Mouse (Mus musculus) lung, postnatal 25 days (tissue): Measurements from ENCODE around the gene Acot3.
"Not testable (repeated sequence)": the region's sequence is repeated elsewhere in the genome, so short reads cannot be mapped to it uniquely, and the experiment has no call there.

Experiments used
- DNase-seq: peaks from one replicate; pipeline ENCODE4 v3.0.0; 2022; ENCODE audit warnings: low spot score

Acot3 gene

DNA sequence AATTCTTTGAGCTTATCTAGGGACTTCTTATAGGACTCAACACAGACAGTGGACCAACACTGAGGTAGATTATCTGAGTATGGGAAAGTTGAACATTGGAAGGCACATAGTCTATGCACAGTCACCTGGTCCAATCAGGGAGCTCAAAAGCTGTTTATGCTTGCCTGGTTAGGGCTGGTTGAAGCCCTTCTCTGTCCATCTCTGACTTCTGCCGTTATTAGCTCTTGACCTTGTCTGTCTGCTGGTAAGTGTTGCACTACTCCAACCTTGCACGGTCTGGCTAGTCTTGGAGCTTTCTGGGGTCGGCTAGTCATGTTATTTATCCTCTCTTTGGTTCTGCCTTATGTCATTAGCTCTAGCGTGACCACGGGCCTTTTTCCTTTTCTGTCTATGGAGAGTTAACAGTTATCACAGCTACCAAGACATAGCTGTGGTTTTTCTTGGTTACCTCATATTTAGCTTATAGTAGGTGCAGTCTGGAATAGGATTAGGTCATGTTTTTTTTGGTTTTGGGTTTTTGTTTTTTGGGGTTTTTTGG, at the start of gene Acot3:
Gene Acot3 (plus strand): TSS at position 208 of the 538 bp plus-strand sequence.
- DNase-seq, result no peak

DNA sequence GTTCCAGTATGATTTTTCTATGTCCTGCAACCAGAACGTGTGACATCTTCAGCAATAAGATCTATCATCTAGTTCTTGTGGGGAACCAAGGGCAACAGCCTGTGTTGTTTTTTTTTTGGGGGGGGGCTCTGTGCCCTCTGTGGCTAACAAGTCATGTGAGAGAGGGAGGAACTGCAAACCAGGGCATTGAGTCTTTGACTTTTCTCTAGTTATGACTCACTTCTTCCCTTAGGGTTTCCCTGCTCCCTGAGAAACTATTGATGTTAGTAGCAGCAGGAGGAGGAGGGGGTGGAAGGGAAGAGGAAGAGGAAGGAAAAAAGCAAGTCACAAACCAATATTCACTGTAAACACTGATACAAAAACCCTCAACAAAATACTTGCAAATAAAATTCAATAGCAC, 48.1 kb upstream of the Acot3 start:
- DNase-seq, result no peak

GRCm38 (mm10) chr12:84008251-84008650, 43.7 kb upstream of the Acot3 start:
- peak; percentile 47 for DNase-seq

DNA sequence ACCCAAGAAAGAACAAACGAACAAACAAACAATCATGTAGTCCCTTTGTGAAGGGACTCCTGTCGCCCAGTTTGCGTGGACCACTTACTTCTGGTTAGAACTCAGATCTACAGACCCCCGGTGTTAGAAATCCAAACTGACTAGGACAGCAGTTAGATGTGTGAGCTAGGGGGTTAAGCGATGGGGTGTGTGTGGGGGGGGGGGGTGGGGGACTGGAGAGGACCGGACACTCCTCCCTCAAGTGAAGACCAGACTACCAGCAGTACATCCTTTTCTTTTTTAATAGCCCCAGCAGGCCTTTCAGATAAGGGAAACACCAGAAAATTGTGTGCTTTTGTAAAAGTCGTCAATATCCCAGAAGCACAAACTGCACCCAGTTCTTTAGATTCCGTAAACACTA, 43.2 kb upstream of the Acot3 start:
- no peak for DNase-seq

DNA sequence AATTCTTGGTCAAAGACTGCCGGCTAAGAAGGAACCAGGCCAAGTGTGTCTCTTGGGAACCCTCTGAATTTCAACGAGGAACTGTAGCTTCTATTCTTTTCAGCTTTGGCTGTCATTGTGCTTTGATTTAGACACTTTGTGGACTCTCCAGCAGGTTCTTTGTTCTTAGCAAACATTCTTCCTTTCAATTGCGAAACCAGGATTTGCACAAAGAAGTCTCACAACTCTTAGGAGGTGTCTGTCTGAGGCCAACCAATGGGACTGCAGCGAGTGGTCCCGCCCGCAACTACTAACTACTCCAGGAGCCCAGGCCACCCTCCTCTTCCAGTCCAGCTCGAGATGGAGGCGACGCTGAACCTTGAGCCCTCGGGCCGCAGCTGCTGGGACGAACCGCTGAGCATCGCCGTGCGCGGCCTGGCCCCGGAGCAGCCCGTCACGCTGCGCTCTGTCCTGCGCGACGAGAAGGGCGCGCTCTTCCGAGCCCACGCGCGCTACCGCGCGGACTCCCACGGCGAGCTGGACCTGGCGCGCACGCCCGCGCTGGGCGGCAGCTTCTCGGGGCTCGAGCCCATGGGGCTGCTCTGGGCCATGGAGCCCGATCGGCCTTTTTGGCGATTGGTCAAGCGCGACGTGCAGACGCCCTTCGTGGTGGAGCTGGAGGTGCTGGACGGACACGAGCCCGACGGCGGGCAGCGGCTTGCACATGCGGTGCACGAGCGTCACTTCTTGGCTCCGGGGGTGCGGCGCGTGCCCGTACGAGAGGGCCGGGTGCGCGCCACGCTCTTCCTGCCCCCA, 42.6 kb upstream of the Acot3 start, which contains the start of gene Acot1:
Gene Acot1 (plus strand): TSS at position 320 of the 795 bp plus-strand sequence.
- DNase-seq, result peak; percentile 89

- no peak for DNase-seq
Measured at GRCm38 (mm10) chr12:84010201-84010600, 41.7 kb upstream of the Acot3 start.

- DNase-seq, result peak; percentile 80
Measured at GRCm38 (mm10) chr12:84011251-84012040, 40.5 kb upstream of the Acot3 start.

DNA sequence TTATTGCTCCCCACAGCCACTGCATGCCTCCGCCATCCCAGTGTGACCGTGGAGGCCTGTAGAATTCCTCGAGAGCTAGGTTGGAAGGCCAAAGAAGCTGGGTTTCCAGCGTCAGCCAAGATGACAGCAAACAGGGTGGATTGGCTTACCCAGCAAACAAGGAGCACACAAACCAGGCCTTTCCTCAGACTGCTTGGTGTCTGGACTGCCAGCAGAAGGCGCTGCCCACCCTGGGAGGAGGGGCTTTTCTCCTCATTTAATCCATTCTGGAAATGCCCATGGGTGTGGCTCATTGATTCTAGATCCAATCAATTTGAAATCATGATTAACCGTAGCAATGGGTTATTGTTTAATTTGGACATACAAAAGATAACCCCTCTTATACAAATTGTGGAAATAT, 38.8 kb upstream of the Acot3 start:
- no peak for DNase-seq

DNA sequence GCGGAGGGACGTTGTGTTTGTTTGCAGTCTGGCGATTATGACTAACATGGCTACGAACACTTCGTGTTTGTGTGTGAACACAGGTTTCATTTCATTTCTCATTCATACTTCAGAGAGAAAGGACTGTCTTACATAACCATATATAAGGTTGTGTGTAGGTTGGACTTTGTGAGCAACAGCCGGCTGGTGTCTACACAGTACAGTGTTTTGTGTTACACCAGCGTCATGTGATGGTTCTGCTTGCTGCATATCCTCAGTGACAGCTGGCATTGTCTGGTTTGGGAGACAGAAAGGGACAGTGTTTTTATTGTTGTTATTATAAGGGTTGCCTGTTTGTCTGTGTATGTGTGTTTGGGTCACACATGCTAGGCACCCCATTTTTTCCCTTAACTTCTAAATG, 38.2 kb upstream of the Acot3 start:
- DNase-seq, result no peak

- DNase-seq, result peak; percentile 87
Measured at GRCm38 (mm10) chr12:84020528-84020927, 31.4 kb upstream of the Acot3 start.

GRCm38 (mm10) chr12:84022266-84022665, 29.7 kb upstream of the Acot3 start:
- not testable (repeated sequence) for DNase-seq

- no peak for DNase-seq
Measured at GRCm38 (mm10) chr12:84023052-84023745, 28.7 kb upstream of the Acot3 start.

DNA sequence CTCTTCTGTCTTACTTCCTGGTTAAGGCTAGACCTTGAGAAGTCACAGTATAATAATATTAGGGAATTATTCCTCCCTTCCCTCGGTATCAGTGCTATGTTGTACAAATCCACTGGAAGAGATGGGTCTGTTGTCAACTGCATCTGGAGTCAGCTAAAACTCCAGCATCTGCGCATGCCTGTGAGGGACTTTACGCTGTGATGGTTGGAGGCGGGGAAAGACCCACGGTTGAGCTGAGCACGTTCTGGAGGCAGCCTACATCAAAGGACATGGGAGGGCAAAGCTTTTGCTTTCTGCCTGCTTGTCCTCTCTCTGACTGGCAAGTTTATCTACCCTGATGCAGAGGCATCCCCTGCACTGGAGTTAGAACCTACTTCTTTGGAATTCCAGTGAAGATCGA, 26.1 kb upstream of the Acot3 start:
- no peak for DNase-seq

DNA sequence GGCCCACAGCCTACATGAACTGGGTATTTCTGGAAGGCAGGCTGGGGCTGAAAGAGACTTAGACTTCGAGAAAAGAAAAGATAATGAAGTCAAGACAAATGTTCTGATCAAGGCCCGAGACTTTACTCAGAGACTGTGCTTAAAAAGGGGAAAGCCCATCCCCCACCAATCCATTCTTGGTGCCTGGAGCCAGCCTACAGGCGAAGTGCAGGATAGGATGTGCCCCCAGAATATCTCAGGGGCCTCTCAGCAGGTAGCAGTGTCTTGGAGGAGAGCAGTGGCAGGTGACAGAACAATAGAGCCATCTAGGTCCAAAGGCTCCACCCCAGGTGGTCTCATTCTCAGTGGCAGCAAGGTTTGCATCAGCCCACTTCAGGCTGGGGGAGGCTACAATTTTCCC, 23.6 kb upstream of the Acot3 start:
- DNase-seq, result not testable (repeated sequence)

DNA sequence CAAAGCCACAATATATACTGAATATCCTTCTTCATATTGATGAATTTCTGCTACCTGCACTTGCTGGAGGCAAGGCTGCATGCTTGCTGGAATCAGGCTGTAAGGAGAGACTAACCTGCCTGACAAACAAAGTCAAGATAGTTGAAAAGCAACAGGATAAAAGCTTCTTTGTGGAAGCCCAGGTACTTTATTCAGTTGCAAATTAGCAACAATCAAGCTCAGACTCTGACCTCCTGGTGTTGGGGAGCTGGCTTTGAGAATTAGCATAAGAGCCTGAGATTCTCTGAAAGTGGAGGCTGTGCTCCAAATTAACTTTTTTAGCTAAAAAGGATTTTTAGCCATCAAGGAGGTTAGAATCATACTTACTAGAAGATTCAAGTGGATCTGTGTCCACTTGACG, 22.9 kb upstream of the Acot3 start:
- DNase-seq, result not testable (repeated sequence)

DNA sequence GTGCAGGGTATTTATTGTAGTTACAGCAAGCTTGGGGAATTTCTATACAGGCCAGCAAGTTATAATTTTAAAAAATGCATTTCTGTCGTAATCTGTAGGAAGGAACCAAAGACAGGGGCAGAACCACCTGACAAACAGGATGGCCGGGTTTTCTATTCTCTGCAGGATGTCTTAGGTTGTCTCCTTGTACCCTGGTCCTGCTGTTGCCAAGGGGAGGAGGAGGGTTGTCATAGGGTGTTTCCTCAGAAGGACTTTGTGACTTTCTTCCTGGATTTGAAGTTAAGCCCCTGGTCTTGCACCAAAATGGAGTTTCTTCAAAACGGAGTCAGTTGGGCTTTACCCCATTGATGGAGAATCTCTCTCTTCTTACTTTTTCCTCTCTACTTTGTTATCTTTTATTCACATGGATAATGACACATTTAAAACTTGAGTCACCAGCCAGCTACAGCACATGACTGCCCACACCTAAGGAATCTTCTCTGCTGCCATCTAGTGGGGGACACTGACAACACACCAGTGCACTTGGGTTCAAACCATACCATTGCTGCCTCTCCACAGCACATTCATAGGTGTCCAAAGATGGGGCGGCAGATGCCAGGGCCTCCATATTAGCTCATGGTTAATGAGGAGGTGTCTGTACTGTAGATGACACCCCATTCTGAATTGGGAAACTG, 21.1 kb upstream of the Acot3 start:
- DNase-seq, result peak; percentile 82

DNA sequence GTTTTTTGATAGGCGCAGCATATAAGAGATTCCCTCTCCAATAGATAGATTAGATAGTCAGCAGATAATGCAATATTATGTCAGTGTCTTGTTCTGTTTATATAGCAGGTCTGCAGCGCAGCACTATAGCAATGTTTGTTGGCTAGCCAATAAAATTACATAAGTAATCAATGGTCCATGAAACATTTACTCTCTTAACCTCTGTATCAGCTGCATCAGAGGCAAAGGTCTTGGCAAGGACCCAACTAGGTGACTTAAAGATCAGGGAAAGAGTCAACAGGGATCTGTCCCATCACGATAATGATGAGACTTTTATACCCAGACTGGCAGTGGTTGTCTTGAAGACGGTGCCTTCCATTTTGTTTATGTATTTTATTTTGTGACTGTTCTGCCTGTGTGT, 19.1 kb upstream of the Acot3 start:
- DNase-seq, result no peak

DNA sequence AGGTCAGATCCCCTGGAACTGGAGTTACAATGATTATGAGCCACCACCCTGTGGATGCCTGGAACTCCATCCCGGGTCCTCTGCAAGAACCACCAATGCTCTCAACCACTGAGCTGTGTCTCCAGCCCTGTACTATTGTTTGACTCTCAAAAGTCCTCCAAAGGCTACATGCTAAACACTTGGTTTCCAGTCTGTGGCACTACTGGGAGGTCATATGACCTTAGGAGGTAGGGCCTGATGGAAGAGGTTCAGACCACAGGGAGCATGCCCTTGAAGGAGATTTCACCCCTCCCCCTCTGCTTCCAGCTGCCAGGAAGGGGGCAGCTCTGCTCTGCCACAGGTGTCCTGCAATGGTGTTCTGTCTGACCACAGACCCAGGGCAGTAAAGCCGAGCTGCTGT, 18.6 kb upstream of the Acot3 start:
- DNase-seq, result not testable (repeated sequence)

DNA sequence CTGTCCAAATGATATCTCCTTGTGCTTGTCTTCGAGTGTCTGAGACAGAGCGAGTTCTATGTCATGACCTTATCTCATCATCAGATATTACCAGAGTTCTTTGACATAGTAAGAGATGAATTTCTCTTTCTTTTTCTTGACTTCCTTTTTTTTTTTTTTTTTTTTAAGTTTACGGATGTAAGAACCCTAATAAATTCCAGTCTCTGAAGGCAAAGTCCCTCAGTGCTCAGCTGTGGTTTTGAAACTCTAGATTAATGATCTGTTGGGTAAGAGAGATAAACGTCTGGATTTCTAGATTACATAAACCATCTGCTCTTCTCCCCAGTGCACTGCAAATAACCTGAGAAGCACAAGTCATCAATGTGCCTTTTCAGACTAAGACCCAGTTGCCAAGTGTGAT, 17.8 kb upstream of the Acot3 start:
- DNase-seq, result no peak

GRCm38 (mm10) chr12:84038241-84038640, 13.7 kb upstream of the Acot3 start, which contains the start of gene Acot4:
Gene Acot4 (plus strand): TSS chr12:84038379.
- DNase-seq, result peak; percentile 14

GRCm38 (mm10) chr12:84038691-84039111, 13.2 kb upstream of the Acot3 start, which contains the start of gene Gm49366:
Gene Gm49366 (plus strand): TSS chr12:84038935.
- peak; percentile 23 for DNase-seq

DNA sequence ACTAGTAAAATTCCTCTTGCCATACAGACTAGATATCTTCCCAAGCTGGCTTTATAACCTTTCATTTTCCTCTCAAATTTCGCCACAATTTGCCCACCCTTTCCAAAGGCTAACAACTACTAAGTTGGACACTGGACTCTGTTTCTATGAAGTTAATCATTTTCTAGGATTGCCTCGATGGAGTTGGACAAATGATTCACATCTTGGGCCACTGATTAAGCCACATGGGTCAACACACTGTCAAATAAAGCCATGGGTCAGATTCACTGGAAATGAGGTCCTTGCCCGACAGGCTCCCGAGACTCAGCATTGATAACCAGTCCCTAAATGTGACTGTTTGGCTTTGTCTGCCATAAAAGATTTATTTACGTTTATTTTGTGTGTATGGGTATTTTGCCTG, 9.7 kb upstream of the Acot3 start:
- DNase-seq, result no peak
